Mouse (Mus musculus) gastrocnemius, postnatal 25 days (tissue): ENCODE results near the gene Ankrd44. TPM values are rescaled to one million over a fixed set of nuclear protein-coding genes. Genes with fewer than 3 reads are reported as not detected.

Source experiments
- DNase-seq: peaks from one replicate; pipeline ENCODE4 v3.0.0; 2022
- total RNA-seq, 2 experiments: library from RNA; stranded (reverse); gene quantifications; 1 replicate in 1 of 2; 2 replicates in 1 of 2; pipeline ENCODE4 v1.2.3; 2021

The Ankrd44 gene
- total RNA-seq, 2 experiments from 2014 or later: 5.3 to 5.5 TPM

- DNase-seq: no peak
Measured at GRCm38 (mm10) chr1:54888449-54888848, 37.7 kb downstream of the Ankrd44 start.

GRCm38 (mm10) chr1:54887873-54888272 lies 38.3 kb downstream of the Ankrd44 start:
- DNase-seq: no peak

GRCm38 (mm10) chr1:54882856-54883467 lies 43.2 kb downstream of the Ankrd44 start:
- DNase-seq: no peak

- DNase-seq: no peak
Measured at GRCm38 (mm10) chr1:54881523-54881922, 44.7 kb downstream of the Ankrd44 start.

- DNase-seq: no peak
Measured at GRCm38 (mm10) chr1:54877423-54878073, 48.6 kb downstream of the Ankrd44 start.

GRCm38 (mm10) chr1:54877014-54877413 lies 49.2 kb downstream of the Ankrd44 start:
- no peak for DNase-seq

- no peak for DNase-seq
Measured at GRCm38 (mm10) chr1:54874094-54874493, 52.1 kb downstream of the Ankrd44 start.

GRCm38 (mm10) chr1:54872857-54873616 lies 53.1 kb downstream of the Ankrd44 start:
- DNase-seq: no peak

- DNase-seq: no peak
Measured at GRCm38 (mm10) chr1:54871321-54871720, 54.9 kb downstream of the Ankrd44 start.

GRCm38 (mm10) chr1:54870634-54871033 lies 55.6 kb downstream of the Ankrd44 start:
- no peak for DNase-seq

GRCm38 (mm10) chr1:54867226-54867625 lies 59.0 kb downstream of the Ankrd44 start:
- DNase-seq: peak; percentile 10

GRCm38 (mm10) chr1:54866131-54866530 lies 60.1 kb downstream of the Ankrd44 start:
- DNase-seq: no peak

GRCm38 (mm10) chr1:54864928-54865652 lies 61.1 kb downstream of the Ankrd44 start:
- no peak for DNase-seq

- DNase-seq: no peak
Measured at GRCm38 (mm10) chr1:54860361-54860760, 65.8 kb downstream of the Ankrd44 start.

- no peak for DNase-seq
Measured at GRCm38 (mm10) chr1:54859876-54860275, 66.3 kb downstream of the Ankrd44 start.

GRCm38 (mm10) chr1:54858898-54859297 lies 67.3 kb downstream of the Ankrd44 start:
- DNase-seq: no peak

- no peak for DNase-seq
Measured at GRCm38 (mm10) chr1:54856502-54856901, 69.7 kb downstream of the Ankrd44 start.

GRCm38 (mm10) chr1:54855970-54856369 lies 70.2 kb downstream of the Ankrd44 start:
- no peak for DNase-seq

GRCm38 (mm10) chr1:54854388-54854787 lies 71.8 kb downstream of the Ankrd44 start:
- no peak for DNase-seq

- DNase-seq: no peak
Measured at GRCm38 (mm10) chr1:54853311-54854000, 72.7 kb downstream of the Ankrd44 start.

GRCm38 (mm10) chr1:54851610-54852009 lies 74.6 kb downstream of the Ankrd44 start:
- no peak for DNase-seq

- DNase-seq: no peak
Measured at GRCm38 (mm10) chr1:54850077-54850476, 76.1 kb downstream of the Ankrd44 start.
